Mouse (Mus musculus): ENCODE data around the gene Xxylt1. TPM values are rescaled to one million over a fixed set of nuclear protein-coding genes. Genes with fewer than 3 reads are reported as not detected.

The Xxylt1 gene
- total and polyA plus RNA-seq, 3 experiments: 12.8 to 164 (median 26.6) TPM

- Histone ChIP-seq H3K9me3 (replicated peaks; ENCODE audit: insufficient read depth, low read length) (no peaks in the 10 kb centered on the region), H3K36me3 (ENCODE audit: control insufficient read depth in 1 of 2, insufficient read depth in 2 of 2, low read length in 2 of 2) (no peaks in the 10 kb centered on the region), H3K79me2 (ENCODE audit: control insufficient read depth, insufficient read depth, low read length, poor library complexity) (peaks cover 2% of the 10 kb centered on the region; the same call in 1 of the 2 replicates), H3K27ac (ENCODE audit: control insufficient read depth, low read depth, low read length) (no peak overlapping the region), H3K4me3 (ENCODE audit: control insufficient read depth in 1 of 2, insufficient read depth in 1 of 2, low read depth in 2 of 2, low read length in 2 of 2) (no peak overlapping the region), H3K4me1 (ENCODE audit: control insufficient read depth in 1 of 2, insufficient read depth in 2 of 2, low read length in 2 of 2) (no peaks in the 10 kb centered on the region), H3K9ac (ENCODE audit: control insufficient read depth, low read depth, low read length, poor library complexity, severe bottlenecking) (no peak overlapping the region), H3K27me3 (ENCODE audit: control insufficient read depth in 1 of 2, insufficient read depth in 2 of 2, low read length in 2 of 2) (no peaks in the 10 kb centered on the region)
- no peak for DNase-seq (ENCODE audit: low read depth, low spot score)
- no peak for TF ChIP-seq MAX (IDR thresholded peaks at IDR 0.05; ENCODE audit: low read length)
- no peak for TF ChIP-seq ZKSCAN1 (IDR thresholded peaks at IDR 0.05; ENCODE audit: low read depth, low read length)
- no peak for TF ChIP-seq ZNF384 (IDR thresholded peaks at IDR 0.05; ENCODE audit: low read depth, low read length)
- no peak for TF ChIP-seq POLR2AphosphoS5 (IDR thresholded peaks at IDR 0.05; ENCODE audit: borderline replicate concordance, low read depth, low read length)
- no peak for TF ChIP-seq SIN3A (IDR thresholded peaks at IDR 0.05; ENCODE audit: low read length)
- TF ChIP-seq HCFC1 (IDR thresholded peaks at IDR 0.05; ENCODE audit: low read depth, low read length): no peak
- no peak for TF ChIP-seq CTCF (IDR thresholded peaks at IDR 0.05 in 2 of 3, conservative IDR thresholded peaks at IDR 0.05 in 1 of 3; ENCODE audit: control insufficient read depth in 1 of 3, insufficient read depth in 1 of 3, low read depth in 2 of 3, low read length in 3 of 3, poor library complexity in 1 of 3, severe bottlenecking in 1 of 3)
- no peak for TF ChIP-seq GABPA (IDR thresholded peaks at IDR 0.05; ENCODE audit: low read depth, low read length)
- no peak for TF ChIP-seq ELF1 (IDR thresholded peaks at IDR 0.05; ENCODE audit: low read depth, low read length)
- no peak for TF ChIP-seq GATA1 (IDR thresholded peaks at IDR 0.05; ENCODE audit: low read depth, low read length)
- no peak for TF ChIP-seq KAT2A (conservative IDR thresholded peaks at IDR 0.05; ENCODE audit: low read depth, low read length)
- no peak for TF ChIP-seq BHLHE40 (IDR thresholded peaks at IDR 0.05; ENCODE audit: borderline replicate concordance, low read depth, low read length)
- no peak for TF ChIP-seq TBP (IDR thresholded peaks at IDR 0.05; ENCODE audit: low read depth, low read length)
- no peak for TF ChIP-seq USF2 (IDR thresholded peaks at IDR 0.05; ENCODE audit: borderline replicate concordance in 1 of 2, insufficient read depth in 1 of 2, low read depth in 1 of 2, low read length in 2 of 2)
Observed at GRCm38 (mm10) chr16:31061246-31061880, 19.9 kb downstream of the Xxylt1 start.

- Histone ChIP-seq H3K79me2 (ENCODE audit: control insufficient read depth, insufficient read depth, low read length, poor library complexity) (peaks cover 2% of the 10 kb centered on the region; the same call in 1 of the 2 replicates), H3K9ac (ENCODE audit: control insufficient read depth, low read depth, low read length, poor library complexity, severe bottlenecking) (no peak overlapping the region), H3K27me3 (ENCODE audit: control insufficient read depth in 1 of 2, insufficient read depth in 2 of 2, low read length in 2 of 2) (no peaks in the 10 kb centered on the region), H3K4me3 (ENCODE audit: control insufficient read depth in 1 of 2, insufficient read depth in 1 of 2, low read depth in 2 of 2, low read length in 2 of 2) (no peak overlapping the region), H3K27ac (ENCODE audit: control insufficient read depth, low read depth, low read length) (no peak overlapping the region), H3K9me3 (replicated peaks; ENCODE audit: insufficient read depth, low read length) (no peaks in the 10 kb centered on the region), H3K4me1 (ENCODE audit: control insufficient read depth in 1 of 2, insufficient read depth in 2 of 2, low read length in 2 of 2) (no peaks in the 10 kb centered on the region), H3K36me3 (ENCODE audit: control insufficient read depth in 1 of 2, insufficient read depth in 2 of 2, low read length in 2 of 2) (no peaks in the 10 kb centered on the region)
- DNase-seq (ENCODE audit: low read depth, low spot score): no peak
- TF ChIP-seq TBP (IDR thresholded peaks at IDR 0.05; ENCODE audit: low read depth, low read length): no peak
- TF ChIP-seq BHLHE40 (IDR thresholded peaks at IDR 0.05; ENCODE audit: borderline replicate concordance, low read depth, low read length): no peak
- no peak for TF ChIP-seq KAT2A (conservative IDR thresholded peaks at IDR 0.05; ENCODE audit: low read depth, low read length)
- TF ChIP-seq ETS1 (IDR thresholded peaks at IDR 0.05; ENCODE audit: low read depth, low read length): no peak
- no peak for TF ChIP-seq MAFK (IDR thresholded peaks at IDR 0.05; ENCODE audit: borderline replicate concordance, low read depth, low read length)
- no peak for TF ChIP-seq TAL1 (IDR thresholded peaks at IDR 0.05; ENCODE audit: low read length)
- TF ChIP-seq HCFC1 (IDR thresholded peaks at IDR 0.05; ENCODE audit: low read depth, low read length): no peak
Observed at GRCm38 (mm10) chr16:31060714-31061113, 20.5 kb downstream of the Xxylt1 start.

Measured in MEL (cell line).